Mouse (Mus musculus) cerebellum, adult (tissue): ENCODE results near the gene Ctnna3.

Experiments used
- ATAC-seq: cut with Nextera tagmentation; 2 replicates; pipeline ENCODE4 v1.9.2; 2017; ENCODE audit warnings: mild to moderate bottlenecking, moderate library complexity, mixed read lengths; ENCODE audit not compliant: insufficient number of reproducible peaks, low FRiP score, low TSS enrichment

Ctnna3 gene

DNA sequence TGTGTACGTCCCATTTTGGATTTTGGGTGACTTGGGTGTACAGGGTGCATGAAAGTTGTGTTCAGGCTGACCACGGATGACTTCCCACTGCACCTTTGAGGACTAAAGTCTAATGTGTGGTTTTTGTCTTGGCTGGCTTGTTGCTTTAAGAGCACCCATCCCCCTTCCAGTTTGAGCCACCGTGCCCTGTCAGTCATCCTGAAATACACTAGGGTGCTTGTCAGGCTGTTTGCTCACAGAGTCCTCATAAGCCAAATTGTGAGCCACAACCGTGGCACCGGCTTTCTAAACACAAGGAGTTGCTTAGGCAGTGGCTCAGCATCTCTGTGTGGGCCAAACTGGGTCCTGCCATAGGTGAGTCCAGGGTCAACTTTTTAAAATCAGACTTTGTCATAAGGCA lies 50.2 kb downstream of the Ctnna3 start:
- no peak for ATAC-seq

DNA sequence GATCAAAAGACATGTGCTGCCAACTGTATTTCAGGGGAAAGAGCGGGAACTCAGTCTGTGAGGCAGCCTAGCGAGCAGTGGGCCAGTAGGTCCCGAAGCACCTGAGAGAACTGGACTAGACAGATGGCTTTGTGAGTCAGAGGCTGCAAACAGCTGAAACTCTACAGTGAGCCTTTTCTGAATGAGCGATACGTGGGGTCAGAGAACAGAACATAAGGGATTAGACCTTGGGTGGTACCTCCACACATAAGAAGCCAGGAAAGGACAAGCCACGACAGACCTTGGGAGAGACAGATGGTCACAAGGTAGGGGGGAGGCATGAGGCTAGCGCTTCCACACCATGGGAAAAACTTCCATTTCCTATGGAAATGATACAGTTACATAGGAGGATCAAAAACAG lies 58.4 kb downstream of the Ctnna3 start:
- ATAC-seq, result peak; percentile 95

DNA sequence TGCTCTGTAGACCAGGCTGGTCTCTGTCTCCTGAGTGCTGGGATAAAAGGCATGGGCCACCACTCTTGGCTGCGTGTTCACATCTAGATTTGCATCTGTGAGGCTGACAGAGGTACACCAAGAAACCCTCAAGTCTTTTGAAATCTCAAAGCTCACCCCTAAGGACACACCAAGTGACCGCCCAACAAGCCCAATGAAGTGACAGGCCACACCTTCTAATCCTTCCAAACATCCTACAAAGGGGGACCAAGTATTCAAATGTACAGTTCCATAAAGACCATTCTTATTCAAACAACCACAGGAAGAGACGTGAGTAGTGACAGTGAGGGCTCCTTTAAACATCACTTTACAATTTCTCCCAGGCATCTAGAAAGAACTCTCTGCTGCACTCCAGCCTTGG lies 94.1 kb downstream of the Ctnna3 start:
- ATAC-seq, result no peak

DNA sequence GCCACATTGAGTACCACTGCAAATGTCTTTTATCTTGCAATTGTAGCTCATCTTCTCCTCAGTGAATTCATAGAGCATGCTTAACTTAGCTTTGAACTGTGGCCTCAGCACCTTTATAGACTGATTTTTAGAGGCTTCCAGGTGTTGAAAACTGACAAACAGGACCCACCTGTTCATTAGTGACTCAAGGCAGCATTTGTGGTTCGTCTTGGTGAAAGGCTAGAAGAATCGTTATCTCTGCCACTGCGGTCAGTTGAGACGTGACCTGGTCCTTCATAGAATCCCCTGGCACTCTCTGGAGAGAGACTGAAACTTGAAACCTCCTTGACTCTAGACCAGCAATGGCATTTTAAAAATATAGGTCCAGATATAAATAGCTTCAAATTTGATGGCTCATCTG lies 96.1 kb downstream of the Ctnna3 start:
- ATAC-seq, result no peak

DNA sequence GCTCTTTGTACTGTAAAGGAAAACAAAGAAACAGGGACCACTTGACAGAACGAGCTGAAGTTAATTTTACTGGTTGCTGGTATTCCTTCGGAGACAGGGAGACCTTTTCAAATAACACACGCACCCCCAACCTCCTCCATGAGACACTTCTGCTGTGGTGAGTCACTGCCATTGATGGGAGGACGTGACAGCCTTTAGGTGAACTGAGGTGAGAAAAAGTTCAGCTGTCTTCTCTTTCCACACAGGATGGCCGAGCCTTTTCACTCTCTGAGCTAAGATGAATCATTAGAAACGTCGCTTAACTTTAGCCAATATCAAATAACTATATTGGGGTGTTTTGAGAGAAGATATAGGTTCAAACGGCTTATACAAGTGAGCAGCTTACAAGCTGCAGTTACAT lies 102.5 kb downstream of the Ctnna3 start:
- no peak for ATAC-seq

DNA sequence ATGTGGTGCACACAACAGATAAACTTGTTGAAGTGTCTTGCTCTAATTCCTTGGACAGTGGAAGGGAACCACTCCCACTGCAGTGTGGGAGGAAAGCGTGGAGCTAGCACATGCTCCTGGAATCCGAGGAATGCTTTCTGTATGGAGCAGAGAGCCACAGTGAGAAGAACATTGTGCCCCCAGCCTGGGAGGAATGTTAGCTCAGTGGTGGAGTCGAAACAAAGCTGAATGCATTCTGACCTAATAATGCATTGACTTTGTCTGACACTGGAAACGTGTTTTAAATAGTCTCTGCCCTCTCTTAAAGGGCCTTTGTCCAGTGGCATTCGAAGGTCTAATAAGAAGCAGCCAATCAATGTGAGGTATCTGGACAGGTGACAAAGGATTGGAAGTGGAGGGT lies 111.9 kb downstream of the Ctnna3 start:
- no peak for ATAC-seq

DNA sequence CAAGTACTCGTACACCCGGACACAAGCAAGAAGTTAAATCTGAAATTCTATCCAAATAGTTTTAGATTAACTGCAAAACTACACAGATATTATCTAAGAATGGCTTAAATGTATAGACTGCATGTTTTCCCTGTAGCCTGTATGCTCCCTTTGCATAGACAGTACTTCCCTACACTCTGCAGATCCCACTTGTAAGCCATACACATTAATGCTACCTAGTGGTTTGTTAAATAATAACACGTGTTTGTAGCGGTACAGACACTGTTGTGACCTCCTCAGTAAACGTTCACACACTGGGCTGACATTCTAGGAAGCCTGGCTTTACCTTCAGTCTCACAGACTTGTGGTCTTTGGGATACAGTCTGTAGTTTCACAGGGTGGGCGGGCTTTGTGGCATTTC lies 112.6 kb downstream of the Ctnna3 start:
- no peak for ATAC-seq

DNA sequence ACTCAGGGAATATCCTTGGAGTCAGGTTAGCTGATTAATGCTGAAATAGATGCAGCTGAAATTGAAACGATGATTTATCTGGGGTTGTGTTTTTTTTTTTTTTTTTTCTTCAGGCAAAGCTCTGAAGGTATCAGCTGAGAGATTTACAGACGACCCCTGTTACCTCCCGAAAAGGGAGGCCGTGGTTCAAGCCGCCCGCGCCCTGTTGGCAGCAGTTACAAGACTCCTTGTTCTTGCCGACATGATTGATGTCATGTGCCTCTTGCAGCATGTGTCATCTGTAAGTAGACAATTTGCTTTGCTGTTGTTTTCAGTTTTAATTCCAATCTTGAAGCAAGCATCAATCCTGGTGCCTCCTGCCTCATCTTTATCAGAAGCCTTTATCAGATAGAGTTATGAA lies 136.8 kb downstream of the Ctnna3 start:
- ATAC-seq, result no peak

DNA sequence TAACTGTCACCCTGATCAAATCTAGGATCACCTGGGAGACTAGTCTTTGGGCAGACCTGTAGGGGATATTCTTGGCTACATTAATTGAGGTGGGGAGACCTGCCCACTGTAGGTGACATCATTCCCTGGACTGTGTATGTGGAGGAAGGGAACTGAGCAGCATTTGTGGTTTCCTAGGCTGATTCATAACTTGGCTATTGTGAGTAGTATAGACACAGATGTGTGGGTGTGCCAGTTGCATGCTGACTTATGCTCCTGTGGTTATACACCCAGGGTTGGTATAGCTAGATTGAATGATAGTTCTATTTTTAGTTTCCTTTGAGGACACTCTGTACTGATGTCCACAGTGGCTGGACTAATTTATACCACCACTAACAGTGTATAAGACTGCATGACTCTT lies 141.7 kb downstream of the Ctnna3 start:
- ATAC-seq, result no peak

DNA sequence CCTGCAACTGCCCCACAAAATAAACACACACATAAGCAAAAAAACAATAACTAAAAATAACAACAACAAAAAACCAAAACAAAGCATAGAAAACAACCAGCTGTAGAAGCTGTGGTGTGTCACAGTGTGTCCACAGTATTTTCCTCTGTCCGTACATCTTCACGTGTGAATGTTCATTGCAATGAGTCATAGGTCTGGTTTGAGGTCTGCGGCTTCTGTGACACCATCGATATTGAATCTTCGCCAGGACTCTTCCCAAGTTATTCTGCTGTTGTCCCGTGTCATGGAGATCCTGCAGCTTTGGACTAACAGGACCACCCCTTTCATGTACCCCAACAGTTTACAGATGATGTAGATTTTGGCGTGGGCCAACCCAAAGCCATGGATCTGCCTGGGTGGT lies 143.0 kb downstream of the Ctnna3 start:
- no peak for ATAC-seq

DNA sequence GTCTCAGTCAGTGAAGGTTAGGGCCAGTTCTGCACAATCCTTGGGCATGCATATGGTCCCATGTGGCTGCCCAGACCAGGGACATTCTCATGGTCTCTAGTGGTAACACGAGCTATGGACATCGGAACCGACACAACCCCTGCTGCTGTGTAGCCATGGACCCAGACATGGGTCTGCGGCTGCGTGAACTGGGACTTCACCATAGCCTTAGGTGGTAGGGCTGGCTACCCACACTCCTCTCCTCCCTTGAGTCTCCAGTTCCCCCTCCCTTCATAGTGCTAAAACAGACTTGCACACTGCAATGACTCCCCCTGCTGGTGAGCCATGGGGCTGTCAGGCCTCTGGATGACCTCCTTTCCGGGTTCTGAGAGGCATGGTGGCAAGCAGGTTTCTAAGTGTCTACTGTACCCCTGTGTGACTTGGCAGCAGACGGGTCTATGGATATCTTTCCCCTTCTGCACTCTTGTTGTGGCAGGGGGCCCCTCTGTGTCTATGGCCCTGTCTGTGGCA lies 144.3 kb downstream of the Ctnna3 start:
- ATAC-seq, result no peak; the same call in 1 of the 2 replicates

DNA sequence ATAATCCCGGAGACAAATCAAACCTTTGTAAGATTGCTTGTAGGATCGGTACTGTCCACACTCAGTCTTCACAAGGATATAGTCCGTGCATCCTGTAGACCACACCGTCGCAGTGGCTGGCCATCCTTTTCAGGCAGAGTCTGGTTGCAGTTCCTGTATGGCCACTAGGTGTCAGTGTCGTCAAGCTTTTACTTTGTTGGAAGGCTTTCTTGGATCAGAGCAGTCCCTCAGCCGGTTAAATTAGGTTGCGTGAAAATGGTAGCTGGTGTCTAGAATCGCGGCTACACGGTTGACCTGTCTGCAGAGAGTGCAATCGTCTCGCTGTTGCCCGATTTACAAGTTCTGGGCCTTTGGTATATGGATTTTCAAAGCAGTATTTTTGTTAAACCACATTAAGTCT lies 152.7 kb downstream of the Ctnna3 start:
- ATAC-seq, result peak; percentile 86

DNA sequence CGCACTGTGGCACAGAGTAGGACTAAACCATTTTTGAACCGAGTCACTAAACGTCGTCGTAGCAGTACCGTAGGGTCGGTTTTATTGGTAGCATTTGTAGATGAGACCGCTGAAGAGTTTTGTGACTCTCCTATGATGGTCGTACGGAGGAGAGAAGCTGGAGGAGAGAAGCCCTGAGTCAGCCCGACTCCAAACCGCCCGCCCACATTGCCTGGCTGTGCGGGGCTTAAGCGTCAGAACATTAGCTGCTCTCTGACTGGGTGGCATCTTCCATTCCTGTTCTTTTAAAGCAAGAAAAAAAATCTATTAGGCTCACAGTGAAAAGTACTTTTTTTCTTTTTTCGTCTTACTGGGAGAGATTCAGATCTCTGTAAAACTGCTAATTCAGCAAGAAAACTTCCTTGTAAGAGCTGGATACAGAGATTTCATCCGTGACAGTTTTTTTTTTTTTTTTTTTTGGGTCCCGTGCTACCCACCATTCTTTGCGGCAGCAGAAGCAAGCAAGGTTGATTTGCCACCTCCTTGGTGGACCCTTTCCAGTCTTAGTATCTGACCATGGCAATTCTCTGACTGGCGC lies 154.0 kb downstream of the Ctnna3 start:
- no peak for ATAC-seq

DNA sequence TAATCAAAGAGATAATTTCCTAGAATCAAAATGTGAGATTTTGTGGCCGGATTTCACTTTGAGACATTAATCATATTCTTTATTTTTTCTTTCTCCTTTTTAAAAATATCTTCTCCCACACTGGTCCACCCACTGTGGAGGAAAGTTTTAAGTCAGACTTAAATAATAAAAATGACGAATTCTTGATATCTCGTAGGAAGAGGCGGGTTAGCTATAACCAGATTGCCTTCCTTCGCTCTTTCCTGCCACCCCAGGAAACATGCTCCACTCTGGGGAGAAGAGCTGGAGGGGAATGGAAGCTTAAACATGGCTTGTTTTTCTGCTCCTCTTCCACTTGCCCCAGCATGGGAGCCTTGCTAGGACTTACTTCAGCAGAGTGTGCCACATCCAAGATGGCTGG lies 169.5 kb downstream of the Ctnna3 start:
- no peak for ATAC-seq

DNA sequence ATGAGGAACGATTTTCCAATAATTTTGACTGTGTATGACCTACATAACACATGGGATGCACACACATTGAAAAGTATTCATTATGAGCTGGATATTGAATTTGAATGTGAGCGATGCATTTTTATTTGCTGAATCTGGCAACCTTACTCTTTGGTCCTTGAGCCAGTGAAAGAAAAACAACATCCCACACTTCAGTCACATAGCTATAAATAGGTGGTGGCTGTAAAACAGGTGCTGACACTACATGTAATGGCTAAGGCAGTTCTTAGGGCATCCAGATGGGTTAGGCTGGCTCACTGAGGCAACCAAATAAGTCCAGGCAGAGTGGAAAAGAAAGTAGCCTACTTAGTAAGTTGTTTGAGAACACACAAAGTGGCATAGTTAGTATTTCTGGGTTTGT lies 171.3 kb downstream of the Ctnna3 start:
- no peak for ATAC-seq

DNA sequence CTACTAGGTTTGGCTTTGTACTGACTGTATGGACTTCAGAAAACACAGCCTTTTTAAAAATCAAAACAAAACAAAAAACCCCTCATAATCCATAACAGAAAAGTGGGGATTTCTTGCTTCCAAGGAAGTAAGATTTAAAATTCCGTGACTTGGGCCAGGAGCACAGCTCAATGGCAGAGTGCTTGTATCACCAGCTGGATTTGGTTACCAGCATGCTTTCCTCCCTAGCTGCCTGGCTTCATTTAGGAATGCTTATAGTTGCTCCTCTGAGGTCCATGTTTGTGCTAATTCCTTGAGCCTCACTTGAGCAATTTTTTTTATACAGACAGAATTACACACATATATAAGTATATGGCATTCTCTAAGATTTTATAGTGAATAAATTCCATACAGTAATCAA lies 198.6 kb downstream of the Ctnna3 start:
- ATAC-seq, result no peak

DNA sequence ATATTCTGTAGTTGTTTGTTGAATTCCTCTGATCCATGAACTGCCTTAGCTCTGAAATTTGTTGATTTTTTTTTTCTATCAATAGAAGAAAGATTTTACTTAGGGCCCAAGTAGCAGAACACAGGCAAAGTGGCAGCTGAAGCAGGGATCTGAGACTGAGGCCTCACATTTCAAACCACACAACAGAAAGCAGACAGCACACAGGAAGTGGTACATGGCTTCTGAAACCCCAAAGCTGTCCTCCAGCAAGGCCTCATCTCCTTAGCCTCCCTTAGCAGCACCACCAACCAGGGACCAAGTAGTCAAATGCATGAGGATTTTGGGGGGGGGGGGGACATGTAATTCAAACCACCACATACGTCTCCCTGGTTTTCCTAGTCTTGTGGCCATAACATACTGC lies 204.0 kb downstream of the Ctnna3 start:
- ATAC-seq, result no peak

DNA sequence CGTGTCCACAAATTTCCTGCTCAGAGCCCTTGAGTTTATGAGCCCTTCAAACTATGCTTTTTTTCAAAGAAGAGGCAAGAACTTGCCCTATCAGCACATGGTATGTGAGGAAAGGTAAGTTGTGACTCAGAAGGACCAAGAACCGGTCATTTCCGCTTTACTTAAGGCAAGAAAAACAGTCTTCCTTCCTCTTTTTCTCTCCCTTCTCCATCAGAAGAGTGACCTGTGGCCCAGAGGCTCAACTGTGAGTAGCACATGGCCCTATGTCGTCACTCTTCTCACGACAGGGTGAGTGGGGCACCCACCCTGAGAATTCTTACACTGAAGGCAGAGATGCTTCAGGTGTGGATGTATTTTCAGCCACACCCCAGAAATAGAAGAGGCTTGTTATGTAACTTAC lies 208.1 kb downstream of the Ctnna3 start:
- no peak for ATAC-seq

DNA sequence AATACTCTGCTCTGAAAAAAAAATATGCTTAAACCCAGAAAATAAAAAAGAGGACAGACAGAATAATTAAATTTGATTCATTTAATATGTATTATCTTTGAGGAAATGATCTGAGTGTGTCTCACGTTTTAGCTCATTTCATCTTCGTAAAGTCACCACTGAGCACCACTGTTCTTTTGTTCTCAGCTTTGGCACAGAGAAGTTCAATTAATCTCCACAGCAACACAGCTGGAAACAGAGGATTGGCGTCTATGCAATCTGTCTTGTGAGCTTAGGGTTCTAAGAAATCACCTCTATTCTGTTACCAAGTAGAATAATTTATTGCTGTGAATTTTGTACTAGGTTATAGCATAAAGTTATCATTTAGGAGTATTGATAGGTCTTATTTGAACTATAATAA lies 217.4 kb downstream of the Ctnna3 start:
- no peak for ATAC-seq

DNA sequence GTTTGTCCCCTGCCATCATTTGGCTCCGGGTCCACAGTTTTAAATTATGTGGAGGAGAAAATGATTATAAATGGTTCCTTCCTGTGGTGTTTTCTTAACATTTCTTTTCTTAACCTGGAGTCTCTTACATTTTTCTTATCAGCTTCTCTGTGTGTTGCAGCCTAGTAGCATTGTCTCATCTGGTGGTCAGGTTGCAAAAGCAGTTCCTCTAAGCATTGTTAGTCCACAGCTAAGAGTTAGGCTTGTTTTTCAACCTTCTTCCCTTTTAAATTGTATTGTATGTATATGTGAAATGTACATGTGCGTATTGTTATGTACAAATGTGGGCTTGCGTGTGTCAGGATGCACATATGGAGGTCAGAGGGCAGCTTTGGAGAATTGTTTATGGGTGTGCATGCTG lies 220.4 kb downstream of the Ctnna3 start:
- ATAC-seq, result no peak

DNA sequence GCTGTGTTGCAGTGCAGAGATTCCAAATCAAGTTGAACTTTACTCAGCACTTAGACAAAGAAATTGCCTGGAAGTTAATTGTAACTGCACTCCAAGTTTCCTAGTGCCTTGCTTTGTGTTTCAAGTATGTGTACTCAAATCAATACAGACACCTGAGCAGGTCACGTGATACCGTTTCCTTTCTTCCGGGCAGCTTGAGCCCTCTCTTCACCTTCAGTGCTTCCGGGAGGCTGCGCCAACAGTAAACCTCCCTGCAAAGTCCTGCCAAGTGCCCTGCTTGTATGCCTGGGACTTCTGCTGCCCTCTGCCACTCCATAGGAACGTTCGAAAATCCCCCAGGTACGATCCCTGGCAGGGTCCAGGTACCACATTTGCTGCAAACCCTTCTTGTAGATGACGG lies 223.0 kb downstream of the Ctnna3 start:
- ATAC-seq, result peak; percentile 54; the same call in 1 of the 2 replicates

DNA sequence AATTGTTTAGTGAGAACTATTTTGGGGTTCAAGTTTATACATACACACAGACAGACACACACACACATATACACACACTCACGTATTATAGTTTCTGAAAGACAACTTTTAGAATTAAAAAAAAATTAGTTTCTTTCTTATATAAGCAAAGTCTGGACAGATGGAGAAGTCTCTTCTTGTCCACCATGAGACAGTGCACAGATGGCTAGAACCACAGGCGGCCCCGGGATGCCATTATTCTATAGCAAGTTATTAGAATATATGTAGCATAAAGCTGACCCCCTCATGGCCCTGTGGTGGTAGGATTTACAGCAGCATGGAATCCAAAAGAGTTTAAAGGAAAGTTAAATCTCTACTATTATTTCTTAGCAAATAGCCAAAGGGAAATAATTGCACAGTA lies 223.7 kb downstream of the Ctnna3 start:
- ATAC-seq, result peak; percentile 65; the same call in 1 of the 2 replicates

DNA sequence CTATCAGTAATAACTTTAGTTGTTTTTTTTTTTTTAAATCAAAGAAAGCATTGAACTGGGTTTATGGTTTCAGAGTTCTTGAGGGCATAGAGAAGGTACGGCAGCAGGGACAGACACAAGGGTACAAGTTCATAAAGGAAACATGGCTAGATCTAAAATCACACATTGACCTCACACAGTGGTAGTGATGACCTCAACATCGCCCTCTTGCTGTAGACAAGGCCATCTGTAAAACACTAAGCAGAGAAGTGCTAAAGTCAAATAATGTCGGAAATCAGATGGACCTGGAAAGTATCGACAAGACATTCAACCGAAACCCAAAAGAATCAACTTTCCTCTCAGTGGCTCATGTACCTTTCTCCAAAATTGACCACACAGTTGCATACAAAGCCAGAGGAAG lies 224.7 kb downstream of the Ctnna3 start:
- ATAC-seq, result no peak
